Mouse (Mus musculus): ENCODE measurements around the gene Loxl4.

Gene Loxl4

GRCm38 (mm10) chr19:42566283-42567019 lies 46.2 kb downstream of the Loxl4 start:
- peak; percentile 51 for DNase-seq (ENCODE audit: low read depth, low spot score)

- DNase-seq (ENCODE audit: low read depth, low spot score), result no peak
Observed at GRCm38 (mm10) chr19:42563726-42564270, 48.8 kb downstream of the Loxl4 start.

GRCm38 (mm10) chr19:42562981-42563380 lies 49.6 kb downstream of the Loxl4 start:
- DNase-seq (ENCODE audit: low read depth, low spot score), result no peak

- DNase-seq (ENCODE audit: low read depth, low spot score), result peak; percentile 49
Observed at GRCm38 (mm10) chr19:42561991-42562390, 50.6 kb downstream of the Loxl4 start.

- DNase-seq (ENCODE audit: low read depth, low spot score), result no peak
Observed at GRCm38 (mm10) chr19:42558701-42559100, 53.9 kb downstream of the Loxl4 start.

Data from skeletal muscle tissue, adult 2 months (tissue).